Mouse (Mus musculus) liver, adult 2 months (tissue): ENCODE results near the gene Slc35a5. TPM values are rescaled to one million over a fixed set of nuclear protein-coding genes. Genes with fewer than 3 reads are reported as not detected.

ENCODE experiments used
- DNase-seq: peaks from one replicate; pipeline ENCODE4 v3.0.0-alpha.2; 2011; ENCODE audit warnings: low read depth, low spot score; ENCODE audit errors: extremely low read depth
- H3K27ac ChIP-seq: fragments of 200-500 bp; replicated peaks from 2 replicates; pipeline ENCODE4 v1.5.1; 2012; ENCODE audit warnings: low read depth, mild to moderate bottlenecking, control low read depth, inconsistent platforms, low read length; ENCODE audit not compliant: insufficient read depth
- H3K27me3 ChIP-seq: fragments of 200-500 bp; 2 replicates; pipeline ENCODE4 v1.6.1; 2012; ENCODE audit warnings: mild to moderate bottlenecking, moderate library complexity, low read length, inconsistent platforms; ENCODE audit not compliant: control insufficient read depth, insufficient read depth
- H3K36me3 ChIP-seq: fragments of 200-500 bp; 2 replicates; pipeline ENCODE4 v1.6.1; 2012; ENCODE audit warnings: low read length, inconsistent platforms; ENCODE audit not compliant: control insufficient read depth, insufficient read depth
- H3K4me1 ChIP-seq: fragments of 200-500 bp; 2 replicates; pipeline ENCODE4 v1.6.1; 2011; ENCODE audit warnings: low read length; ENCODE audit not compliant: control insufficient read depth, insufficient read depth
- H3K4me3 ChIP-seq: fragments of 200-500 bp; 2 replicates; pipeline ENCODE4 v1.5.1; 2011; ENCODE audit warnings: low read depth, mild to moderate bottlenecking, control low read depth, low read length, moderate library complexity; ENCODE audit not compliant: insufficient read depth
- H3K79me2 ChIP-seq: fragments of 200-500 bp; 2 replicates; pipeline ENCODE4 v1.6.1; 2012; ENCODE audit warnings: inconsistent platforms, mild to moderate bottlenecking, low read length, moderate library complexity; ENCODE audit not compliant: control insufficient read depth, insufficient read depth
- H3K9ac ChIP-seq: fragments of 200-500 bp; 2 replicates; pipeline ENCODE4 v1.6.1; 2012; ENCODE audit warnings: low read depth, mild to moderate bottlenecking, control low read depth, inconsistent platforms, low read length
- CTCF ChIP-seq: fragments of 200-500 bp; IDR thresholded peaks from 2 replicates; pipeline ENCODE4 v1.5.1; 2011; ENCODE audit warnings: low read depth, low read length, control low read depth
- POLR2A ChIP-seq: fragments of 200-500 bp; IDR thresholded peaks from 2 replicates; pipeline ENCODE4 v1.6.1; 2011; ENCODE audit warnings: low read length, control low read depth; ENCODE audit not compliant: insufficient read depth; ENCODE audit errors: extremely low read depth
- WGBS: fragments of 180-500 bp; shearing (Covaris S2); methylation state at CpG from one replicate; pipeline ENCODE4 v1.1.7; 2018; 5-methylcytosine and 5-hydroxymethylcytosine counted together
- polyA plus RNA-seq: library from polyadenylated mRNA; depleted of rRNA; stranded (reverse); fragments of >200 nt; gene quantifications from 2 replicates; pipeline ENCODE4 v1.2.3, GENCODE M21; 2012; rRNA removed
- total RNA-seq: library from RNA; depleted of rRNA; stranded (reverse); fragments of >200 nt; gene quantifications from 2 replicates; pipeline ENCODE4 v1.2.3, GENCODE M21; 2014; rRNA removed

The Slc35a5 gene
- total RNA-seq (13.2 and 16.0 TPM in 2 replicates), polyA plus RNA-seq (9.5 and 10.1 TPM in 2 replicates)

- H3K36me3 ChIP-seq, result peaks cover 16% of the 10 kb centered on the region
- WGBS, result under 1% methylated on average over 64 of the region's 64 CpGs
- H3K4me3 ChIP-seq, result peak within 1 kb of the TSS; percentile 93
- peak within 1 kb of the TSS; percentile 91 for H3K9ac ChIP-seq
- H3K27me3 ChIP-seq, result no peaks in the 10 kb centered on the region
- TF ChIP-seq CTCF (no peak), POLR2A (peak; percentile 55)
- peak; percentile 86 for DNase-seq
- H3K79me2 ChIP-seq, result peaks cover 6% of the 10 kb centered on the region; the same call in 1 of the 2 replicates
- H3K27ac ChIP-seq, result peak within 1 kb of the TSS; percentile 97
- peaks cover 10% of the 10 kb centered on the region for H3K4me1 ChIP-seq
These were observed at the start of gene Slc35a5, which contains the start of gene Atg3 for GRCm38 (mm10) chr16:45158522-45159388. Slc35a5 (minus strand) TSS chr16:45158706. Atg3 (plus strand) TSS chr16:45158785.

DNA sequence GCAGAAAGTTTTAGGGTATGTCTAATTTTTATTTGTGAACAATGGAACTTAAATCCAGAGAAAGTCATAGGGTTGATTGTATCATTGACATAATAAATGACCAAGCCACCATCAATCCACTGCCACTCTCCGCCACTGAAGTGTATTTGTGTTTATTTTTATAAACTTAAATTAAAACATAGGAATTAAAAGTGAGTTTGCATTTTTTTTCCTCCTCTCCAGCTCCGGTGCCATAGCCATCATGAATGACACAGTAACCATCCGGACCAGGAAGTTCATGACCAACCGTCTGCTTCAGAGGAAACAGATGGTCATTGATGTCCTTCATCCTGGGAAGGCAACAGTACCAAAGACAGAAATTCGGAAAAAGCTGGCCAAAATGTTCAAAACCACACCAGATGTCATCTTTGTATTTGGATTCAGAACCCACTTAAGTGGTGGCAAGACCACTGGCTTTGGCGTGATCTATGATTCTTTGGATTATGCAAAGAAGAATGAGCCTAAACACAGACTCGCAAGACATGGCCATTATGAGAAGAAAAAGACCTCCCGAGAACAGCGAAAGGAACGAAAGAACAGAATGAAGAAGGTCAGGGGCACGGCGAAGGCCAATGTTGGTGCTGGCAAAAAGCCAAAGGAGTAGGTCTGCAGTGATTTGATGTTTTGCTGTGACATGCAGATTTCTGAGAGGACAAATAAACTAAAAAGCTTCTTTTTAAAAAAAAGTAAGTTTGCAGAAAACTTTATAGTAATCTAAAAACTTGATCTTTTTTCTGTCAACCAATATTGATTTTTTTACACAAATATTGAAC lies 46.6 kb upstream of the Slc35a5 start:
- Histone ChIP-seq H3K4me1 (no peaks in the 10 kb centered on the region; the same call in 1 of the 2 replicates), H3K27ac (no peak overlapping the region), H3K27me3 (no peaks in the 10 kb centered on the region), H3K36me3 (no peaks in the 10 kb centered on the region), H3K9ac (no peak overlapping the region), H3K79me2 (no peaks in the 10 kb centered on the region), H3K4me3 (no peak overlapping the region)
- TF ChIP-seq POLR2A, result no peak
- TF ChIP-seq CTCF, result no peak
- no peak for DNase-seq
- WGBS, result 80% methylated on average over 12 of the region's 12 CpGs

GRCm38 (mm10) chr16:45204438-45204837 lies 45.9 kb upstream of the Slc35a5 start:
- H3K4me3 ChIP-seq, result no peak overlapping the region
- H3K4me1 ChIP-seq, result no peaks in the 10 kb centered on the region; the same call in 1 of the 2 replicates
- no peak for DNase-seq
- H3K79me2 ChIP-seq, result no peaks in the 10 kb centered on the region
- H3K27ac ChIP-seq, result no peak overlapping the region
- TF ChIP-seq CTCF (no peak), POLR2A (no peak)
- H3K9ac ChIP-seq, result no peak overlapping the region
- WGBS, result 84% methylated on average over 4 of the region's 4 CpGs
- H3K27me3 ChIP-seq, result no peaks in the 10 kb centered on the region
- H3K36me3 ChIP-seq, result no peaks in the 10 kb centered on the region

- H3K9ac ChIP-seq, result no peak overlapping the region
- TF ChIP-seq POLR2A (no peak), CTCF (no peak)
- H3K4me3 ChIP-seq, result no peak overlapping the region
- no peak overlapping the region for H3K27ac ChIP-seq
- no peak for DNase-seq
- H3K27me3 ChIP-seq, result no peaks in the 10 kb centered on the region
- no peaks in the 10 kb centered on the region; the same call in 1 of the 2 replicates for H3K4me1 ChIP-seq
- H3K79me2 ChIP-seq, result no peaks in the 10 kb centered on the region
- H3K36me3 ChIP-seq, result no peaks in the 10 kb centered on the region
- WGBS, result 94% methylated on average over 2 of the region's 2 CpGs
These were observed 42.9 kb upstream of the Slc35a5 start for GRCm38 (mm10) chr16:45201395-45201794.

GRCm38 (mm10) chr16:45196816-45197215 lies 38.3 kb upstream of the Slc35a5 start:
- no peak overlapping the region for H3K4me3 ChIP-seq
- whole genome bisulfite sequencing, result 40% methylated on average over 6 of the region's 6 CpGs
- no peaks in the 10 kb centered on the region for H3K4me1 ChIP-seq
- peak; percentile 50 for DNase-seq
- no peak for TF ChIP-seq POLR2A
- peak; percentile 44 for TF ChIP-seq CTCF
- H3K9ac ChIP-seq, result no peak overlapping the region
- no peak overlapping the region for H3K27ac ChIP-seq
- H3K79me2 ChIP-seq, result no peaks in the 10 kb centered on the region
- H3K27me3 ChIP-seq, result no peaks in the 10 kb centered on the region
- peaks cover 3% of the 10 kb centered on the region for H3K36me3 ChIP-seq
